Mouse (Mus musculus) CH12.LX (cell line): ENCODE results near the gene Ankrd11.

ENCODE experiments used
- CTCF ChIP-seq, 2 experiments: IDR thresholded peaks in 1 of 2; conservative IDR thresholded peaks in 1 of 2; 2 replicates each; pipeline ENCODE4 v1.5.1; 2011 to 2012; ENCODE audit warnings: low read depth in 2 of 2, low read length in 2 of 2, improper control_type of control experiment in 1 of 2, inconsistent platforms in 1 of 2, mild to moderate bottlenecking in 1 of 2, moderate library complexity in 1 of 2
- E2F4 ChIP-seq: IDR thresholded peaks from 2 replicates; pipeline ENCODE4 v1.6.1; 2011; ENCODE audit warnings: low read depth, low read length, improper control_type of control experiment; ENCODE audit not compliant: insufficient replicate concordance
- MAX ChIP-seq: IDR thresholded peaks from 2 replicates; pipeline ENCODE4 v1.6.1; 2011; ENCODE audit warnings: low read length, improper control_type of control experiment
- MYC ChIP-seq: IDR thresholded peaks from 2 replicates; pipeline ENCODE4 v1.6.1; 2011; ENCODE audit warnings: low read depth, mild to moderate bottlenecking, improper control_type of control experiment, low read length
- NRF1 ChIP-seq: IDR thresholded peaks from 2 replicates; pipeline ENCODE4 v1.6.1; 2014; ENCODE audit warnings: low read depth, mild to moderate bottlenecking, inconsistent platforms, low read length, improper control_type of control experiment, moderate library complexity
- PAX5 ChIP-seq: IDR thresholded peaks from 2 replicates; pipeline ENCODE4 v1.6.1; 2012; ENCODE audit warnings: low read length, inconsistent platforms, mixed read lengths
- POLR2A ChIP-seq: IDR thresholded peaks from 2 replicates; pipeline ENCODE4 v1.6.1; 2011; ENCODE audit warnings: low read depth, mild to moderate bottlenecking, improper control_type of control experiment, low read length
- UBTF ChIP-seq: IDR thresholded peaks from 2 replicates; pipeline ENCODE4 v1.6.1; 2012; ENCODE audit warnings: low read depth, mild to moderate bottlenecking, inconsistent platforms, low read length, improper control_type of control experiment, moderate library complexity
- USF2 ChIP-seq: conservative IDR thresholded peaks from 2 replicates; pipeline ENCODE4 v1.6.1; 2011; ENCODE audit warnings: low read depth, low read length, improper control_type of control experiment
- ZC3H11A ChIP-seq: IDR thresholded peaks from 2 replicates; pipeline ENCODE4 v1.6.1; 2012; ENCODE audit warnings: low read depth, mild to moderate bottlenecking, inconsistent platforms, low read length, improper control_type of control experiment
- ZMIZ1 ChIP-seq: IDR thresholded peaks from 2 replicates; pipeline ENCODE4 v1.6.1; 2012; ENCODE audit warnings: low read depth, mild to moderate bottlenecking, inconsistent platforms, low read length, improper control_type of control experiment
- ZNF384 ChIP-seq: IDR thresholded peaks from 2 replicates; pipeline ENCODE4 v1.6.1; 2012; ENCODE audit warnings: low read depth, low read length, improper control_type of control experiment, inconsistent platforms

DNA sequence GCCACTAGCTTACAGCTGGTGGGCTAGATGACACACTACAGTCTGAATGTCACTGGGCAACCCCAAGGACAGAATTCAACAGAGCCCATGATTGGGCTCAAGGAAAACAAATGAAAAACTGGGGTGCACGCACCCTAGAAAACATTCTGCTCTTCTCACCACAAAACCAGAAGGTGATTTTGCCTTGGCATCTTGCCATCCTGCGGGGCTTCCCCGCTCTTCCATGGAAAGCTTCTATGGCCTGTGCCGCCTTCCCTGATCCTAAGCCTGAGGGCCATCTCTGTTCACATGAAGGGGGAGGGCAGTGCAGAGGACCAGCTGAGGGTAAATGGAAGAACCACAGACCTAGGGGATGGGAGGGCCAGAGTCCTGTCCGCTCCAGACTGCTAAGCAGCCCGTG, 174.1 kb downstream of the Ankrd11 start:
- TF ChIP-seq CTCF (conservative IDR thresholded peaks at IDR 0.05 in 1 of 2, IDR thresholded peaks at IDR 0.05 in 1 of 2; ENCODE audit: low read depth in 2 of 2, low read length in 2 of 2), result no peak
- TF ChIP-seq POLR2A, result no peak
- TF ChIP-seq ZC3H11A, result no peak
- no peak for TF ChIP-seq PAX5
- TF ChIP-seq ZNF384, result no peak
- TF ChIP-seq UBTF, result no peak
- TF ChIP-seq E2F4, result no peak
- TF ChIP-seq MYC, result no peak
- no peak for TF ChIP-seq MAX
- TF ChIP-seq USF2, result no peak
- TF ChIP-seq ZMIZ1, result no peak
- no peak for TF ChIP-seq NRF1
